Mouse (Mus musculus) lung, postnatal 10 days (tissue): ENCODE results near the gene Tnrc6b.

ENCODE experiments used
- DNase-seq: peaks from one replicate; pipeline ENCODE4 v3.0.0; 2021

Tnrc6b gene

GRCm38 (mm10) chr15:80710608-80711363 is at the start of gene Tnrc6b:
Gene Tnrc6b, plus strand, starts transcription at chr15:80711313.
- DNase-seq, result peak; percentile 99

- DNase-seq, result no peak
Measured at GRCm38 (mm10) chr15:80664444-80664843, 46.7 kb upstream of the Tnrc6b start.

GRCm38 (mm10) chr15:80671295-80672252 is 39.5 kb upstream of the Tnrc6b start, which contains the start of gene Fam83f:
Gene Fam83f, plus strand, starts transcription at chr15:80671847.
- DNase-seq, result peak; percentile 58

GRCm38 (mm10) chr15:80672810-80673209 is 38.3 kb upstream of the Tnrc6b start:
- DNase-seq, result no peak

- DNase-seq, result peak; percentile 34
Measured at GRCm38 (mm10) chr15:80673337-80674095, 37.6 kb upstream of the Tnrc6b start.

DNA sequence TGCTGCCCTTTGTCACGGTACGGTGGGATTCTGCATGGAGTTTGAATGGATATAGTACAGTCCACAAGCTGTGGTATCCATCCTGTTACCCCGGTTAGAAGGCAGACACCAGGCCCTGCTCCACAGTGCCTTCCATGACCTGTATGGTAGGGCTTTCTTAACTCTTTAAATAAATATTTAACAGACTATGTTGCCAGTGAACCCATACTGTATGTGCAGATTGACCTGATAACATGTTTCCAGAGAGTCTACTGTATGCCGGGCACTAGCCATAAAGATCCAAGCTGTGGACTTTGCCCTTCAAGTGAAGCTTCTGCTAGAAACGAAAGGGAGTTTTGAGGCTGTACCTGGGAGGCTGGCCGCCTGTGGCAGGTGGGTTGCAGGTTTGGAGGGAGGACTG is 36.4 kb upstream of the Tnrc6b start:
- no peak for DNase-seq

DNA sequence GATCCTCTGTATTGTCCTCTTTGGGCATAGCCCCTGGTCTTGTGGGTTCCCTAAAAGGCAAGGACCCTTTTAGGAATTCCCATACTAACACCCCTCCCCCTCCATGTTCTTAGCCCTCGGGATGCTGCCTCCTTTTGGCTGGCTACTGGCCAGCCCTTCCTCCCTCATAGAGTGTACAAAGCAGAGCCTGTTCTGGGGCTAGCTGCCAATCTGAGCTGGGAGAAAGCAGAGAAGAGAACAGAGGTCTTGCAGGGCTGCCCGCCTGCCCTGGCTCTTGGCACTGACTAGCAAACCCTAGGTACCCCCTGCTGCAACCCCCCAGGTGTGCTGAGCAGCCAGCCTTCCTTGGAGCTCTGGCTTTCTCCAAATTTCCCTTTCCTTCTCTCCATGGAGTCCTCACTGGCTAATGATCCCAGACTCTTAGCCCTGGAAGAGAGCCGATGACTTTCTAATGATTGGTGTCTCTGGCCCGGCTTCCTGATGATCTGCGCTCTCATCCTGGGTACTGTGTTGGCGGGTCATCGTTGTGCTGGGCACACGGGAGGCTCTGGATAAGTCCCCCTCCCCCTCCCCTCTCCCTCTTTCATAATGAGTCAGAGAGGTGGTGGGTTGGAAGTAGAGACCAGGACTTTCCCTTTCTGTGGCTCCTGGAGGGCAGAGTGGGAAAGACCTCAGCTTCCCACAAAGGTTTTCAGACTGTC is 31.4 kb upstream of the Tnrc6b start:
- DNase-seq, result peak; percentile 70

GRCm38 (mm10) chr15:80680347-80681030 is 30.6 kb upstream of the Tnrc6b start:
- peak; percentile 40 for DNase-seq

GRCm38 (mm10) chr15:80681466-80681881 is 29.6 kb upstream of the Tnrc6b start:
- DNase-seq, result no peak

DNA sequence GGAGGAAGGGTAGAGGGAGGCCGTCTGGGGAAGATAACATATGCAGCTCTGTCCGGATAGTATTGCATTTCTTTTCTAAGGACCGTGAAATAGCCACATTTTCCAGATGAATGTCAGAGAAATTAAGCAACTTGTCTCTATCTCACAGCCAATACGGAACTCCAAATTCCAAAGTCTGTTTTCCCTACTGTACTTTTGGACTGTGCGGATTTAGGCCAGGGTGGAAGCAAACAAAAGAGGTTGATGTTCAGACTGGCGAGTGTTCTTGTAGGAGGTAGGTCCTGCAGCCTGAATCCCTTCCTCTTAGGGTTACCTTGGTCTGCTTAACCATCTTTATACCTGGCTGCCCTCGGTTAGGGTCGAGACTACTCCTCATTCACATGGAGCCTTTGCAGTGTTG is 28.8 kb upstream of the Tnrc6b start:
- no peak for DNase-seq

GRCm38 (mm10) chr15:80683151-80683550 is 28.0 kb upstream of the Tnrc6b start:
- DNase-seq, result no peak

DNA sequence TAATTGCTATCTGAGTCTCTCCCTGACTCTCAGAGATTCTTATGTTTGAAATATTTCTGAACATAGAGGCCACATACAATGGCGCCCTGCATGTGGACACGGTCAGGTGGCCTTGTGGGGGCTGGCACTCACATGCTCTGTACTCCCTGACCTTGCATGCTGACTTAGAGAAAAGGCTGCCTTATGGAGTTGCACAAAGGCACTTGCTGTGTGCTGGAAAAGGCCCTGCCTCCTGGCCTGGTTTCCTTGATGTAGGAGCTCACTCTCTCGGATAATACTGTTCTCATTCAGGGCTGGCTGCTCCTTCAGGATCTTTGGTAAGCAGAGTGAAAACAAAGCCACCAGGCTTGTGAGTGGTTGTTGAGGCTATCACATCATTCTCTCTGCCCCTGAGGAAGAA is 27.1 kb upstream of the Tnrc6b start:
- no peak for DNase-seq

- no peak for DNase-seq
Measured at GRCm38 (mm10) chr15:80684786-80685602, 26.1 kb upstream of the Tnrc6b start.

DNA sequence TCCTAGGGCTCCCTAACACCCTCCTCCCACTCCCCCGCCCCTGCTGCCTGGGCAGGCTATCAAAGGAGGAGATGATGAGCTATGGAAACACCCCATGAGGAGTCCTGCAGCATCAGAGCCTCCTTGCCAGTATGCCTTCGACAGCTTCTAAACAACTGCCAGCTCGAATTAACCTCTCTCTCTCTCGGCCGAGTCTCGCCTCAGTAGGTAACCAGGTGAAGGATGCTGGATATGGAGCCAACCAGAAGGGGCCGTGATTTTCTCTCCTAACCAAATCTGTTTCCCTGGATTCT is 25.6 kb upstream of the Tnrc6b start:
- DNase-seq, result peak; percentile 54

GRCm38 (mm10) chr15:80688536-80688935 is 22.6 kb upstream of the Tnrc6b start:
- DNase-seq, result no peak

- no peak for DNase-seq
Measured at GRCm38 (mm10) chr15:80693492-80693891, 17.6 kb upstream of the Tnrc6b start.

DNA sequence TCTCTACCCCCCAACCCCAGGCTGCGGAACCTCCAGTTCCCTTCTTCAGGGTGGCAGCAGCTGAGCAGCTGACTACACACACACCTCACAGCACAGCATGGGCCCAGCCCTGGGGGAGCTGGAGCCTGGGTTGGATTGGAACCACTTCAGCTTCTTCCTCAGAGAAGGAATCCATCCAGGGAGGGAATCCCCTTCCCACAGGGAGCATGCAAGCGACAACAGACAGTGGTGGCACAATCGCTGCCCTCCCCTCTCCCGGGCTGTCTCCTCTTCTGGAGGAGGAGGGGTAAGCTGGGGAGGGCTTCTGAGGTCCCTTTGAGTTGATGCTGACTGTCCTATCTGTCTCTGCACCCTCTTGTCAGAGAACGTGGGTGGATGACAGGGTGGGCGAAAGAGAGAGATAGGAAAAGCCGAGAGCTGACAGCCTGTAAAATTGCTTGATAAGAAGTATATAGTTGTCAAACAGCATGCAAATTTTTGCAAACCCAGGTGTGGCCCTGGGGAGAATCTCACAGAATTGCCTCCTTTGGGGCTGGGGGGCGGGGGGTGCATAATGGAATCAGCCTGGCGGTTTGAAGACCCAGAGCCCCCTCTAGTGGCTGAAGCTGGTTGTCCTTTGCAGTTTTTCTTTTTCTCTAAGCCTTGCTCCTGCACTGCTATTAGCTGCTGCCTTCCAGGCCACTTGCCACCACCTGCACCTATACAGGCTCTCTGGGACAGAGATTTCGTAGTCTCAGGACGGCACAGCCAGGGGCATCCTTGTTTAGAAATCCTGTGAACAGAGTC is 16.8 kb upstream of the Tnrc6b start:
- DNase-seq, result peak; percentile 74

GRCm38 (mm10) chr15:80697564-80697963 is 13.5 kb upstream of the Tnrc6b start:
- no peak for DNase-seq

- peak; percentile 30 for DNase-seq
Measured at GRCm38 (mm10) chr15:80701481-80702257, 9.4 kb upstream of the Tnrc6b start.
